In genomic region chr6:142346181-142347110, GRCm38 (mm10) we compare ENCODE assay signal across 8 mouse cellular contexts. TPM values are rescaled to one million over a fixed set of nuclear protein-coding genes. Genes with fewer than 3 reads are reported as not detected.
A peak's percentile ranks its signal among the peaks of the same experiment; 100 is the strongest.
DNase-seq lines count a peak whose midpoint lies in the region; ATAC-seq and TF ChIP-seq lines count a peak whose summit lies in the region.

No protein-coding gene starts in this region.

- peak overlapping the region; percentile 70 for H3K4me3 ChIP-seq in lung, embryonic 14.5 days (ENCODE audit: low read depth, low read length)
- H3K4me3 ChIP-seq in cortical plate, adult 2 months (ENCODE audit: insufficient read depth, low read length): peak overlapping the region; percentile 67
- peak overlapping the region; percentile 80 for H3K4me3 ChIP-seq in intestine, embryonic 16.5 days (ENCODE audit: low read length)
- H3K4me3 ChIP-seq in neural tube, embryonic 13.5 days: peak overlapping the region; percentile 67

- peak overlapping the region; percentile 58 for H3K9ac ChIP-seq in lung, embryonic 14.5 days
- H3K9ac ChIP-seq in intestine, embryonic 16.5 days (ENCODE audit: low read depth, low read length): peak overlapping the region; percentile 78
- peak overlapping the region; percentile 73 for H3K9ac ChIP-seq in neural tube, embryonic 13.5 days

- 0 out of 2 replicates have a peak, but pooled peaks cover 3% of the 10 kb centered on the region for H3K4me1 ChIP-seq in lung, embryonic 14.5 days (ENCODE audit: insufficient read depth)
- H3K4me1 ChIP-seq in cortical plate, adult 2 months (ENCODE audit: control insufficient read depth, insufficient read depth, low read length): 0 out of 2 replicates have a peak, but pooled peaks cover 1% of the 10 kb centered on the region
- no peaks in the 10 kb centered on the region for H3K4me1 ChIP-seq in intestine, embryonic 16.5 days (ENCODE audit: control insufficient read depth, insufficient read depth, low read length)
- H3K4me1 ChIP-seq in neural tube, embryonic 13.5 days (replicated peaks): peaks cover 13% of the 10 kb centered on the region

- 39% methylated on average over 12 of the region's 12 CpGs for WGBS in lung, embryonic 14.5 days
- 40% methylated on average over 12 of the region's 12 CpGs for WGBS in intestine, embryonic 16.5 days
- 65% methylated on average over 12 of the region's 12 CpGs for WGBS in neural tube, embryonic 13.5 days

- peaks cover 18% of the 10 kb centered on the region; the same call in 1 of the 2 replicates for H3K36me3 ChIP-seq in lung, embryonic 14.5 days (ENCODE audit: insufficient read depth)
- no peaks in the 10 kb centered on the region for H3K36me3 ChIP-seq in intestine, embryonic 16.5 days (ENCODE audit: control insufficient read depth, insufficient read depth, low read length)
- peaks cover 34% of the 10 kb centered on the region for H3K36me3 ChIP-seq in neural tube, embryonic 13.5 days

- H3K4me2 ChIP-seq in lung, embryonic 14.5 days: peak overlapping the region; percentile 63
- peak overlapping the region; percentile 59 for H3K4me2 ChIP-seq in intestine, embryonic 16.5 days (ENCODE audit: low read depth, low read length)
- peak overlapping the region; percentile 63 for H3K4me2 ChIP-seq in neural tube, embryonic 13.5 days

- no peak for TF ChIP-seq CTCF in lung, embryonic 14.5 days (IDR thresholded peaks at IDR 0.05; ENCODE audit: low read depth)
- no peak for TF ChIP-seq CTCF in cortical plate, adult 2 months (IDR thresholded peaks at IDR 0.05; ENCODE audit: extremely low read depth, insufficient read depth, low read length)

- DNase-seq in lung, embryonic 14.5 days: no peak
- no peak for DNase-seq in lung, adult 18-20 months
- DNase-seq in cerebellum, postnatal 25 days: no peak
- no peak for DNase-seq in thymus, postnatal 4 days
- no peak for DNase-seq in B cell, adult 2 months

- no peak for ATAC-seq in lung, embryonic 14.5 days (ENCODE audit: insufficient read depth)
- ATAC-seq in intestine, embryonic 16.5 days: peak; percentile 52
- no peak for ATAC-seq in neural tube, embryonic 13.5 days (ENCODE audit: low read depth)

- no peaks in the 10 kb centered on the region for H3K27me3 ChIP-seq in lung, embryonic 14.5 days (ENCODE audit: insufficient read depth, low read length)
- H3K27me3 ChIP-seq in intestine, embryonic 16.5 days (replicated peaks; ENCODE audit: control insufficient read depth, insufficient read depth, low read length): no peaks in the 10 kb centered on the region
- no peaks in the 10 kb centered on the region for H3K27me3 ChIP-seq in neural tube, embryonic 13.5 days

- no peaks in the 10 kb centered on the region for H3K9me3 ChIP-seq in lung, embryonic 14.5 days (ENCODE audit: low read depth, low read length)
- no peaks in the 10 kb centered on the region for H3K9me3 ChIP-seq in intestine, embryonic 16.5 days (ENCODE audit: control insufficient read depth, low read length)
- no peaks in the 10 kb centered on the region for H3K9me3 ChIP-seq in neural tube, embryonic 13.5 days

- no peak for TF ChIP-seq POLR2A in cortical plate, adult 2 months (IDR thresholded peaks at IDR 0.05; ENCODE audit: extremely low read depth, insufficient read depth, low read length)

- H3K27ac ChIP-seq in lung, embryonic 14.5 days (ENCODE audit: low read depth): no peak overlapping the region
- no peak overlapping the region for H3K27ac ChIP-seq in cortical plate, adult 2 months (ENCODE audit: insufficient read depth, low read length)
- no peak overlapping the region; the same call in 1 of the 2 replicates for H3K27ac ChIP-seq in intestine, embryonic 16.5 days (ENCODE audit: low read length)
- peak overlapping the region; percentile 85 for H3K27ac ChIP-seq in neural tube, embryonic 13.5 days (replicated peaks)

RNA-seq across cellular contexts. Expression of gene Pyroxd1, which starts 1.0 kb away (rescaled TPM):
- 17.7 and 21.2 TPM in 2 replicates for polyA plus RNA-seq in lung, embryonic 14.5 days (2014; fragmentation: Nextera tagmentation; extraction: Ambion mirVana)
- polyA plus RNA-seq in cortical plate, adult 2 months (2012; rRNA removed): 12.0 and 13.0 TPM in 2 replicates
- 13.2 and 13.4 TPM in 2 replicates for polyA plus RNA-seq in intestine, embryonic 16.5 days (2015; fragmentation: Nextera tagmentation; extraction: Ambion mirVana)
- 21.5 and 23.2 TPM in 2 replicates for polyA plus RNA-seq in neural tube, embryonic 13.5 days (2015; fragmentation: Nextera tagmentation; extraction: Ambion mirVana)

RNA-seq across cellular contexts. Expression of gene Slco1a5, which starts 23.7 kb away (rescaled TPM):
- polyA plus RNA-seq in lung, embryonic 14.5 days (2014; fragmentation: Nextera tagmentation; extraction: Ambion mirVana): 0.08 and 0.12 TPM in 2 replicates
- polyA plus RNA-seq in cortical plate, adult 2 months (2012; rRNA removed): 0.04 and 0.21 TPM in 2 replicates
- polyA plus RNA-seq in intestine, embryonic 16.5 days (2015; fragmentation: Nextera tagmentation; extraction: Ambion mirVana): 0.06 TPM in 1 of 2 replicates, not detected in the other
- not detected in 2 replicates for polyA plus RNA-seq in neural tube, embryonic 13.5 days (2015; fragmentation: Nextera tagmentation; extraction: Ambion mirVana)

RNA-seq across cellular contexts. Expression of gene Recql, which starts 40.4 kb away (rescaled TPM):
- 29.9 and 33.0 TPM in 2 replicates for polyA plus RNA-seq in lung, embryonic 14.5 days (2014; fragmentation: Nextera tagmentation; extraction: Ambion mirVana)
- polyA plus RNA-seq in cortical plate, adult 2 months (2012; rRNA removed): 13.0 and 15.3 TPM in 2 replicates
- 16.6 and 18.0 TPM in 2 replicates for polyA plus RNA-seq in intestine, embryonic 16.5 days (2015; fragmentation: Nextera tagmentation; extraction: Ambion mirVana)
- polyA plus RNA-seq in neural tube, embryonic 13.5 days (2015; fragmentation: Nextera tagmentation; extraction: Ambion mirVana): 27.1 and 29.7 TPM in 2 replicates

RNA-seq across cellular contexts. Expression of gene Golt1b, which starts 40.6 kb away (rescaled TPM):
- 107 and 113 TPM in 2 replicates for polyA plus RNA-seq in lung, embryonic 14.5 days (2014; fragmentation: Nextera tagmentation; extraction: Ambion mirVana)
- 25.3 and 25.5 TPM in 2 replicates for polyA plus RNA-seq in cortical plate, adult 2 months (2012; rRNA removed)
- 55.9 and 59.3 TPM in 2 replicates for polyA plus RNA-seq in intestine, embryonic 16.5 days (2015; fragmentation: Nextera tagmentation; extraction: Ambion mirVana)
- polyA plus RNA-seq in neural tube, embryonic 13.5 days (2015; fragmentation: Nextera tagmentation; extraction: Ambion mirVana): 84.1 and 87.5 TPM in 2 replicates

RNA-seq across cellular contexts. Expression of gene Iapp, which starts 48.2 kb away (rescaled TPM):
- polyA plus RNA-seq in lung, embryonic 14.5 days (2014; fragmentation: Nextera tagmentation; extraction: Ambion mirVana): not detected in 2 replicates
- polyA plus RNA-seq in cortical plate, adult 2 months (2012; rRNA removed): not detected in 2 replicates
- 35.9 and 42.4 TPM in 2 replicates for polyA plus RNA-seq in intestine, embryonic 16.5 days (2015; fragmentation: Nextera tagmentation; extraction: Ambion mirVana)
- not detected in 2 replicates for polyA plus RNA-seq in neural tube, embryonic 13.5 days (2015; fragmentation: Nextera tagmentation; extraction: Ambion mirVana)
